Mouse (Mus musculus) hindbrain, embryonic 15.5 days (tissue): Measurements from ENCODE around the gene Mospd2. TPM values are rescaled to one million over a fixed set of nuclear protein-coding genes. Genes with fewer than 3 reads are reported as not detected.

Experiments used
- ATAC-seq: fragments of 200-750 bp; cut with Nextera tagmentation; 2 replicates; pipeline ENCODE4 v1.8.0; 2017; ENCODE audit warnings: low read depth, moderate number of reproducible peaks, moderate TSS enrichment; ENCODE audit not compliant: low FRiP score
- H3K27ac ChIP-seq: fragments of 300-500 bp; sonication (generic); replicated peaks from 2 replicates; pipeline ENCODE4 v1.5.1; 2015; ENCODE audit warnings: mild to moderate bottlenecking, inconsistent platforms
- H3K27me3 ChIP-seq: fragments of 300-500 bp; sonication (generic); 2 replicates; pipeline ENCODE4 v1.6.1; 2015; ENCODE audit warnings: control low read depth, inconsistent platforms
- H3K36me3 ChIP-seq: fragments of 300-500 bp; sonication (generic); 2 replicates; pipeline ENCODE4 v1.6.1; 2015; ENCODE audit warnings: control low read depth, inconsistent platforms
- H3K4me1 ChIP-seq: fragments of 300-500 bp; sonication (generic); replicated peaks from 2 replicates; pipeline ENCODE4 v1.6.1; 2015; ENCODE audit warnings: control low read depth, inconsistent platforms
- H3K4me2 ChIP-seq: fragments of 300-500 bp; sonication (generic); 2 replicates; pipeline ENCODE4 v1.6.1; 2015; ENCODE audit warnings: moderate library complexity, mild to moderate bottlenecking, inconsistent platforms
- H3K4me3 ChIP-seq: fragments of 300-500 bp; sonication (generic); 2 replicates; pipeline ENCODE4 v1.5.1; 2015; ENCODE audit warnings: mild to moderate bottlenecking, inconsistent platforms
- H3K9ac ChIP-seq: fragments of 300-500 bp; sonication (generic); 2 replicates; pipeline ENCODE4 v1.6.1; 2015; ENCODE audit warnings: inconsistent platforms
- H3K9me3 ChIP-seq: fragments of 300-500 bp; sonication (generic); 2 replicates; pipeline ENCODE4 v1.6.1; 2016; ENCODE audit warnings: control low read depth, inconsistent platforms
- WGBS: fragments of 180-500 bp; shearing (Covaris S2); methylation state at CpG from one replicate; pipeline ENCODE4 v1.1.7; 2015; 5-methylcytosine and 5-hydroxymethylcytosine counted together
- polyA plus RNA-seq: library from polyadenylated mRNA; unstranded; fragments of >200 nt; fragmentation: Nextera tagmentation; extraction: Ambion mirVana; gene quantifications from 2 replicates; pipeline ENCODE4 v1.2.1, GENCODE M21; 2015

The Mospd2 gene
- 14.3 and 18.0 TPM in 2 replicates for polyA plus RNA-seq

DNA sequence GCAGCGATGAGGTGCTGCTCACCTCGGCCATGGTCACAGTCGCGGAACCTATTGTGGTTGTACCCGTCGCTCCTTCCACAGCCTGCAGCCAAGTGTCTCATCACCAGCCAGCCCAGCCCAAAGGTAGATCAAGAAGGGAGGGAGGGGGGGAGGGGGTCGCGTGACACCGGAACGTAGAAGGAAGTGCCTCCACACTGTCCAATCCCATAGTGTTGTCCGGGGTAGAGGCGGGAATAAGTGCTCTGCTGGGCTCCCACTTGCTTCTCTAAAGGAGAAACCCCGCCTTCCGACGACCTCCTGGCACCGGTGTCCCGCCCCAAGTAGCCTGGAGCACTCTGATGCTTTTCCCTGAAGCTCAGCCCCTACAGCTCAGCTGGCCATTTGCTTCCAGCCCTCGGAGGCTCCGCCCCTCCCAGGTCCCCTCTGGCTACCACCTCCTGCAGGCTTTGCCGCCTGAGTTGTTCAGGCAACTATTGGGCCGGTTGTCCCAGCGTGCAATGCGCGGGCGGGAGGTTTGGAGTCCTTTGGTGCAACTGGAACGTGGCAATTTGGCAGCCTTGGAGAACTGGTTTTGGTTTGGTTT, at the start of gene Mospd2, which contains the start of gene Fancb:
Mospd2 (minus strand) TSS at position 183 of the 583 bp plus-strand sequence.
Fancb (plus strand) TSS at position 400 of the 583 bp plus-strand sequence.
- ATAC-seq, result peak; percentile 100
- H3K4me2 ChIP-seq, result peak within 1 kb of the TSS; percentile 59
- 14% methylated on average over 26 of the region's 26 CpGs for WGBS

DNA sequence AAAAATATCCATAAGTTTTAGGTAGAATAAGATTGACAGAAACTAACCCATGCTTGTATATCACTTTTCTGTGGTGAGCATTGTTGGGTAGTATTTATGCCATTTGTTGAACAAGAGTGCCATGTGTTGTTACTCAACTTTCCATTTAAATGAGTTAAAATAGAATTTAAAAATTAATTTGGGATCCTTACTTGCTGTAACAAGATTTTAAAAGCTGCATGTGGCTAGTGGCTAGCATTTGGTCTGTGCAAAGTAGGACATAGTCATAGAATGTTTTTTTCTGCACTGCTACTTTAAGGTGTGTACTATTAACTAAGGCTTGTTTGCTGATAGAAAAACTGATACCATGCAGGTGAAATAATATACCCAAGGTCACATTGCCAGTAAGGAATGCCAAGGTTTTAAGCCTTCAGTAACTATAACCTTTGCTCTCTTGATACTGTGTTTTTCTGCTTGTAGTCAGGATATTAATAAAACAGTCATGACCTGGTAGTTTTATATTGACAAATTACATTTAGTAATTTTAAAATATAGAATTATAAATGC, 24.7 kb upstream of the Mospd2 start, which contains the start of gene Gm17604:
Gm17604 (minus strand) TSS at position 51 of the 546 bp plus-strand sequence.
- Histone ChIP-seq H3K9ac (no peak within 1 kb of the TSS), H3K9me3 (no peaks in the 10 kb centered on the region), H3K27me3 (no peaks in the 10 kb centered on the region), H3K27ac (no peak within 1 kb of the TSS), H3K4me2 (no peak within 1 kb of the TSS), H3K4me1 (no peaks in the 10 kb centered on the region), H3K4me3 (no peak within 1 kb of the TSS), H3K36me3 (no peaks in the 10 kb centered on the region)
- no peak for ATAC-seq

More for the DNA sequence above, at the start of gene Mospd2, which contains the start of gene Fancb:
- peak within 1 kb of the TSS; percentile 60 for H3K4me3 ChIP-seq
- peak within 1 kb of the TSS; percentile 78 for H3K27ac ChIP-seq
- no peaks in the 10 kb centered on the region for H3K36me3 ChIP-seq
- no peaks in the 10 kb centered on the region for H3K9me3 ChIP-seq
- peak within 1 kb of the TSS; percentile 64 for H3K9ac ChIP-seq
- no peaks in the 10 kb centered on the region for H3K27me3 ChIP-seq
- peaks cover 14% of the 10 kb centered on the region; the same call in 1 of the 2 replicates for H3K4me1 ChIP-seq

DNA sequence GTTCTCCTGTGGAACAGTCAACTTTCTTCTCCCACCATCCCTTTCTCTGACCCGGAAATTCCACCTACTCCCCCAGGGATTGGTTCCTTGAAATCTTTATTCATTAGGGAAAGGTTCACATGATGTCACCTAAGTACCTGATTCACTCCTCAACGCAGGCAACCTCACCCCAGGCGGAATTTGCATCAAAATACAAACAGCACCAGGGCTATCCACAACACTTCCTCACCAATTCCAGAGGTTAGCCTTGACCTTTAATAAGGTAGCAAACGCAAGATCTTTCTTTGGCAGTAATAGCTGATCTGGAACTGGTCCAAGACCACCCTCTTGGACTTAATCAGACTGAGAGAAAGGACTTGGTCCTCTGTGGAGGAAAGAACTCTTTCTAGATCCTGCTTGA, 23.0 kb upstream of the Mospd2 start:
- H3K4me3 ChIP-seq, result no peak overlapping the region
- H3K4me2 ChIP-seq, result no peak overlapping the region
- WGBS, result 41% methylated on average over 4 of the region's 4 CpGs

DNA sequence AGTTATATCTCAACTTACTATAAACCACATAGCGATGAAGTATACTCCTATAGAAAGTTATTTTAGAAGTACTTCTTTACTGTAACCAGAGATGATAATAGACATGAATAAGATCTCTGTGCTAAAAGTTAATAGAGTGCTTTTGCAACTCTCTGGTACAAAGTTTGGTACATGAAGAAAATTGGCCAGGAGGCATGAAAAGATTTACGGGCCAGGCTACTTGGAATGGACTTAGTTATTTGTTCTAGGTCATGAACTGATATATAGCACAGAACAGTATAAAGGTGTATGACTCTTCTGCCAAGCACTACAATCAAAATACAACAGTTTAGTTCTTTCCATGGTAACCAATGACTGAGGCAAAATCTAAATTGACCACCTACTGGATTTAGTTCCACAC, 1.3 kb downstream of the Mospd2 start:
- no peak for ATAC-seq
- Histone ChIP-seq H3K27ac (no peak overlapping the region), H3K36me3 (no peaks in the 10 kb centered on the region), H3K4me1 (peaks cover 14% of the 10 kb centered on the region; the same call in 1 of the 2 replicates), H3K9me3 (no peaks in the 10 kb centered on the region), H3K27me3 (no peaks in the 10 kb centered on the region), H3K4me3 (peak overlapping the region; percentile 60), H3K9ac (no peak overlapping the region), H3K4me2 (peak overlapping the region; percentile 59)
- 93% methylated on average over 2 of the region's 2 CpGs for WGBS

More for the DNA sequence above, 23.0 kb upstream of the Mospd2 start:
- ATAC-seq, result no peak
- Histone ChIP-seq H3K27me3 (no peaks in the 10 kb centered on the region), H3K9me3 (no peaks in the 10 kb centered on the region), H3K4me1 (no peaks in the 10 kb centered on the region), H3K36me3 (no peaks in the 10 kb centered on the region), H3K9ac (no peak overlapping the region), H3K27ac (no peak overlapping the region)

DNA sequence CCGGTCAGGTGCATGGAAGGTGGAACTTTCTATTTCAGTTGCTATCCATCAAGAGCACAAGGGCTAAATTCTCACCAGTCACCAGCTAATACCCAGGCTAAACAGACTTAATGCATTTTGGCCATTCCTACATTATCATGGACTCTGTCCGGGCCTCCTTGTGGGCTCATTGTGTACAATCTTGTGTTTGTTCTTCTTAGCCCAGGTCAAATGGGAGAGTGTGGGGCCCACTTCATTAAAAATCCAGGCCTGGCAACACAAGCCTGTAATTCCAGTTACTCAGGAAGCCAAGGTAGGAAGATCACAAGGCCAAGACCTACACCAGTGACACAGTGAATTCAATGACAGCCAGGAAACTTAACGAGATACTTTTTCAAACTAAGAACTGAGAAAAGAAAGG, 9.0 kb downstream of the Mospd2 start:
- Histone ChIP-seq H3K36me3 (no peaks in the 10 kb centered on the region), H3K27me3 (no peaks in the 10 kb centered on the region), H3K4me2 (no peak overlapping the region), H3K4me1 (no peaks in the 10 kb centered on the region), H3K4me3 (no peak overlapping the region), H3K9ac (no peak overlapping the region), H3K9me3 (no peaks in the 10 kb centered on the region), H3K27ac (no peak overlapping the region)
- ATAC-seq, result no peak
- 93% methylated on average over 3 of the region's 3 CpGs for WGBS

DNA sequence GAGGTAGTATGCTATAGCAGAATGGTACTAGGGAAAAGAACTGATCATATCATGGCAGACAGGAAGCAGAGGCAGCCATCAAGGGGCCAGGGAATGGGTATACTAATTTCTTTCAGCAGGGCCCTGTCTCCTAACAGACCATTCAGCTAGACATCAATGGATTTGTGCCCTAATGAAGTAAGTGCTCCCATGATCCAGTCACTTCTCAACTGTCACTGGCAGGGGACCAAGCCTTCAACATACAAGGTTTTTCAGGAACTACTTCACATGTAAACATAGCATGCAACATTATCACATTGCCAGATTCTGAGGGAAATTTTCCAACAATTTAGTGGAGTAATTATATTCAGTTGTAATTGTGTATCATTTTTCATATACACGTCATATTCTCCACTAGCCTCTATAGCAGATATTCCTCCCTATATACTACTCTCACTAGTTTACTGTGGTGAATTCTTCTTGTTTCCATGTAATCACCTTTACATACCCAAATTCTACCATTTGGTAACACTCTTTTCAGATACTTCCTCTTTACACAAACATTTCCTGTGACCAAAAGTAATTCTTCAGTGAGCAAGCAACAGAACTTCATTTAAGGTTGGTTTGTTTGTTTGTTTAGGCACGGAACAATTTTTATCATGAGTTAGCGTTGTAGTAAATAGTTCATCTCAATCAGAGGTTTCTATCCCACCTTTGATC, 14.3 kb downstream of the Mospd2 start:
- no peaks in the 10 kb centered on the region for H3K36me3 ChIP-seq
- no peaks in the 10 kb centered on the region for H3K4me1 ChIP-seq
- WGBS, result 85% methylated on average over 3 of the region's 3 CpGs
- H3K9me3 ChIP-seq, result no peaks in the 10 kb centered on the region
- H3K4me3 ChIP-seq, result no peak overlapping the region
- H3K27me3 ChIP-seq, result no peaks in the 10 kb centered on the region
- no peak for ATAC-seq
- H3K9ac ChIP-seq, result no peak overlapping the region
- no peak overlapping the region for H3K4me2 ChIP-seq
- H3K27ac ChIP-seq, result no peak overlapping the region

DNA sequence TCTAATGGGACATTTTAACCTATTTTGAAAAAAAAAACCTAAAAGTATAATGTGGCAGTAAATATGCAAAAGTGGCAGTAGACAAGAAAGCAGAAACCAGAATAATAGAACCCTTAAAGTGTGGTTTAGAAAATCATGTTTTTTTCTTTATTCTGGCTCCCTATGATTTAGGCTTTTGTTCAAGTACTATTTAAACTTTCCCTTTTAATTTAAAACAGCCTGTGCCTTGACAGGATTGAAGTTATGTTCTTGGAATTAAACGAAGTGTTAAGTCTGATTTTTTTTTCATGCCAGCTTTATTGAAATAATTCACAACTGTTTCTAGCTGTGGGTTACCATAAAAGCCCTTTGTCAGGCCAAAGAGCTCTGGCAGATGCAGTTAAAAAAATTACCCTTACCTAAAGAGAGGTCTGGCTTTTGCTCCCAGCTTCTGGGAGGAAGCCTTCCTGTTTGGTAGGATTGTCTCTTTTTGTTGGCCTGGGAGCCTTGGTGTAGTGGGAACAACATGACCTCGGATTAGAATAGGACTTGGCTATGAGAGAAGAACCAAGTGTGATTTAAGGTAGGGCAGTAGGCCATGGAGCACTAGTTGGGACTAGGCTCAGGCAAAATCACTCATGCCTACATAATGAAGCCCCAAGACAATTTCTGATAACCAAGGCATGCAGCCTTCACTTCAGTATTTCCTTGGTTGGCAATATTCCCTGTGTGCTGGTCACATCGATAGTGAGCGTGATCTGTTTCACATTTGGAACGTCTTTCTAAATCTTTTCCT, 27.4 kb downstream of the Mospd2 start:
- Histone ChIP-seq H3K9me3 (no peaks in the 10 kb centered on the region), H3K9ac (no peak overlapping the region), H3K4me1 (no peaks in the 10 kb centered on the region), H3K27me3 (no peaks in the 10 kb centered on the region), H3K4me3 (no peak overlapping the region), H3K36me3 (no peaks in the 10 kb centered on the region), H3K4me2 (no peak overlapping the region), H3K27ac (no peak overlapping the region)
- 78% methylated on average over 5 of the region's 5 CpGs for WGBS
- no peak for ATAC-seq

DNA sequence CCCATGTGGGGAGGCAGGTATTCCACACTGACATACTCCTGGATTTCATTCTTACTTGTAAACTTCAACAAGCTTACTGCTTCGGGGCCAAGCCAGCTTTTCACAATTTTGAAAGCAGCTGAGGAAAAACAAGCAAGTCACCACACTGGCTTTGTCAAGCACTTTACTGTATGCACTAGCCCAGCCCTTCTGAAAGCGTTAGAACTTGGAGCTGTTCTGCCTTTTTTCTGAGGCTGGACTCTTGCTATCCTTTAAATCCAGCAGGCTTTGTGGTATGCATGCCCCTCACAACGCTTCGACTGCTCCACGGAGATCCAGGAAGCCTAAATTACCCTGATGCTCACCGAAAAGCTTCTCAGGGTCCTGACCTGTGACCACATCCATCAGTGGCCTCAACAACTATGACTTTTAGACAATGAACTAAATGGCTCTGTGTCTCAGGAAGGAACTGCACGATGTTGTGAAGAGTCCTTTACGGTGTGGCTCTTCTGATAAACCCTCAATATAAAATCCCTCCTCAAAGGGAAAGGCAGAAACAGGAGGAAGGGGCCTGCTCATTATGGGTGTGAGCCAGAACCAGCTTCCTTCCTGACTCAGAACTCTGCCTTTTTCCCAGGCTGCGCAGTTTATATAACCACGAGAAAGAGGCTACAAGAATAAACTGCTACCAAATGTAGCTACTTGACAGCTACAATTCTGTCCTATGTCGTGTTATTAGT, 28.2 kb downstream of the Mospd2 start:
- ATAC-seq, result no peak
- Histone ChIP-seq H3K27me3 (no peaks in the 10 kb centered on the region), H3K9ac (no peak overlapping the region), H3K27ac (no peak overlapping the region), H3K4me1 (no peaks in the 10 kb centered on the region), H3K36me3 (no peaks in the 10 kb centered on the region), H3K4me2 (no peak overlapping the region), H3K4me3 (no peak overlapping the region), H3K9me3 (no peaks in the 10 kb centered on the region)
- WGBS, result 59% methylated on average over 11 of the region's 11 CpGs

DNA sequence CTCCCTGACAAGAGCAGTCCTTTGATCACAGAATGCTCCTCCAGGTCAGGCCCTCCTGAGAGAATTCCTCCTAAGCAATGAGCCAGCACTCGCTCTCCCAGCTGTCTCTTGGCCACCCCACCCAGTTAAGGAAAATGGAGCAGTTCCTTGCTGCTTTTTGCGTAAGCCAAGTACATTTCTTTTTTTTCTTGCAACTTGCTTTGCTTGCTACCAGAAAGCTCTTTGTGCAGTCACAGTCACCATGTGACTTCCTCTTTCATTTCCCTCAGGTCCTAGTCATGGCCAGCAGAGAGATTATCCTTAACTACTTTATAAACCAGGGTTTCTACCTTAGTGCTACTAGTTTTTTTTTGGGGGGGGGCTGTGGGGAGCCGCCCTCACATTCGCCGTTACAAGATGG, 38.6 kb downstream of the Mospd2 start:
- H3K9me3 ChIP-seq, result no peaks in the 10 kb centered on the region
- H3K4me1 ChIP-seq, result no peaks in the 10 kb centered on the region
- no peaks in the 10 kb centered on the region for H3K27me3 ChIP-seq
- ATAC-seq, result no peak
- no peak overlapping the region for H3K27ac ChIP-seq
- no peak overlapping the region for H3K9ac ChIP-seq
- H3K36me3 ChIP-seq, result no peaks in the 10 kb centered on the region
- H3K4me3 ChIP-seq, result no peak overlapping the region
- no peak overlapping the region for H3K4me2 ChIP-seq
- 98% methylated on average over 5 of the region's 5 CpGs for WGBS

DNA sequence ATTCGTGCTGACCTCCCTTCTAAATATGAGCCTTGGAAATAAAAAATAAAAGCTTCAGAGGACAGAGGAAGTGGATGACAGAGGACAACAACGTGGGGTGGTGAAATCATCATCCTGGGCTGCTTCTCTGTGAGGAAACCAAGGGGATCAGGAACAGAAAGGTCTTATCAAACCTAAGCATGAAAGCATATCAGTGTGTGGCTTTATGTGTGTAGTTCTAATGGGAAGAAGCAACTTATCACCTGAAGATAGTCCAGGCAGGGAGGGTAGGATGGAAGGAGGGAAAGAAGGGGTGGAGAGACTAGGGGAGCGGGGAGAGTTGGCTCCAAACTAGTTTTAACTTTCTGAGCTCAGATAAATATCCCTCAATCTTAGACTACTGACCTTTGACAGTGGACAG, 67.2 kb downstream of the Mospd2 start:
- no peak overlapping the region for H3K4me2 ChIP-seq
- ATAC-seq, result no peak
- H3K9me3 ChIP-seq, result no peaks in the 10 kb centered on the region
- WGBS, result 74% methylated on average over 3 of the region's 3 CpGs
- no peaks in the 10 kb centered on the region for H3K36me3 ChIP-seq
- no peak overlapping the region for H3K9ac ChIP-seq
- no peak overlapping the region for H3K4me3 ChIP-seq
- no peaks in the 10 kb centered on the region for H3K4me1 ChIP-seq
- H3K27me3 ChIP-seq, result no peaks in the 10 kb centered on the region
- H3K27ac ChIP-seq, result no peak overlapping the region

DNA sequence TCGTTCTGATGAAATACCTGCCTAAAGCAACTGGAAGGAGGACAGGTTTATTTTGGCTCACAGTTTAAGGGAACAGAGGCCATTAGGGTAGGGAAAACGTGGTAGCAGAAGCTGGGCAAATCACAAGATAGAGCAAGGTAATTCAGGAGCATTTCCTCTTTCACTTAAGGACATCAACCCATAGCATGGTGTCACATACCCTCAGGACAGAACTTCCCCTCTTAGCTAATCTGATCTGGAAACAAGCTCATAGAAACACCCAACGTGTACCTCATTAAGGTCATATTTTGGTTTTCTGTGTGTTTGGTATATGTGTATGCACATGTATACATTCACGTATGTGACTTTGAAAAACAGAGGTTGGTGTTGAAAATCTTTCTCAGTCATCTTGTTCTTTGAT, 68.0 kb downstream of the Mospd2 start:
- Histone ChIP-seq H3K9me3 (no peaks in the 10 kb centered on the region), H3K9ac (no peak overlapping the region), H3K4me1 (no peaks in the 10 kb centered on the region), H3K27ac (no peak overlapping the region), H3K4me2 (no peak overlapping the region), H3K4me3 (no peak overlapping the region), H3K27me3 (no peaks in the 10 kb centered on the region), H3K36me3 (no peaks in the 10 kb centered on the region)
- no peak for ATAC-seq
- 80% methylated on average over 4 of the region's 4 CpGs for WGBS
